Mouse (Mus musculus) ES-Bruce4 (cell line): ENCODE measurements at regions not wholly inside any gene's neighbourhood (a gene's known extent, or its start where the extent isn't known, plus 50 kb on each side); places are given as distances from the start of the nearest gene placed in this dataset.

Source experiments
- H3K27ac ChIP-seq: 2 replicates; pipeline ENCODE4 v1.5.1; 2012; ENCODE audit warnings: low read length, inconsistent platforms; ENCODE audit not compliant: insufficient read depth
- H3K27me3 ChIP-seq: 2 replicates; pipeline ENCODE4 v1.6.1; 2012; ENCODE audit warnings: mild to moderate bottlenecking, low read length, inconsistent platforms; ENCODE audit not compliant: control insufficient read depth, poor library complexity, insufficient read depth, severe bottlenecking
- H3K36me3 ChIP-seq: 2 replicates; pipeline ENCODE4 v1.6.1; 2012; ENCODE audit warnings: inconsistent platforms, mild to moderate bottlenecking, low read length, moderate library complexity; ENCODE audit not compliant: control insufficient read depth, poor library complexity, insufficient read depth, severe bottlenecking
- H3K4me1 ChIP-seq: one replicate; pipeline ENCODE4 v1.8.1; 2011; ENCODE audit warnings: low read length; ENCODE audit not compliant: control insufficient read depth, insufficient read depth
- H3K4me3 ChIP-seq: 2 replicates; pipeline ENCODE4 v1.5.1; 2011; ENCODE audit warnings: low read depth, mild to moderate bottlenecking, low read length
- H3K9ac ChIP-seq: 2 replicates; pipeline ENCODE4 v1.6.1; 2012; ENCODE audit warnings: low read depth, mild to moderate bottlenecking, inconsistent platforms; ENCODE audit not compliant: poor library complexity, severe bottlenecking
- H3K9me3 ChIP-seq: replicated peaks from 2 replicates; pipeline ENCODE4 v1.6.1; 2012; ENCODE audit warnings: mild to moderate bottlenecking, low read length, inconsistent platforms; ENCODE audit not compliant: control insufficient read depth, poor library complexity, insufficient read depth, severe bottlenecking
- CTCF ChIP-seq: IDR thresholded peaks from one replicate; pipeline ENCODE4 v1.8.1; 2011; ENCODE audit warnings: low read depth, low read length
- EP300 ChIP-seq: IDR thresholded peaks from 2 replicates; pipeline ENCODE4 v1.6.1; 2011; ENCODE audit warnings: low read depth, low read length; ENCODE audit not compliant: insufficient read depth
- POLR2A ChIP-seq: IDR thresholded peaks from one replicate; pipeline ENCODE4 v1.8.1; 2011; ENCODE audit warnings: low read length; ENCODE audit not compliant: insufficient read depth

DNA sequence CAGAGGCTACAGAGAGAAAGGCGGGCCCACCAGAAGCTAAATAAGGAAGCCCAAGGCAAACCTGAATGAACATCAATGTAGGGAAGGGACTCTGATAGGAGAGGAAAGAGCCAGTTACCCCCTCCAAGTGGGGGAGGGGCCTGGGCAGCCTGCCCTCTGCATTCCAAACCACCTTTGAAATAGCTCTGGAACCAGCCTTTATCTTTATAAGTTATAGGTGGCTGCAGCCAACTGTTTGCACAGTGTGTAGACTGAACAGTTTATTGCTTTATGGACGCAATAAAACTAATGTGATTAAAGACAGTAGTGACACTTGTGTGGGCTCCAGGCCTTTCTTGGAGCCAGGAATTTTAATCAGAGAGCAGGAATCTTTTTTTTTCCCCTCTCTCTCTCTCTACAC, 75.4 kb upstream of the Lifr start:
- TF ChIP-seq CTCF (no peak), POLR2A (no peak), EP300 (no peak)
- Histone ChIP-seq H3K4me3 (no peak overlapping the region), H3K36me3 (no peaks in the 10 kb centered on the region), H3K4me1 (no peaks in the 10 kb centered on the region), H3K27me3 (no peaks in the 10 kb centered on the region), H3K9ac (no peak overlapping the region), H3K9me3 (no peaks in the 10 kb centered on the region), H3K27ac (no peak overlapping the region)

DNA sequence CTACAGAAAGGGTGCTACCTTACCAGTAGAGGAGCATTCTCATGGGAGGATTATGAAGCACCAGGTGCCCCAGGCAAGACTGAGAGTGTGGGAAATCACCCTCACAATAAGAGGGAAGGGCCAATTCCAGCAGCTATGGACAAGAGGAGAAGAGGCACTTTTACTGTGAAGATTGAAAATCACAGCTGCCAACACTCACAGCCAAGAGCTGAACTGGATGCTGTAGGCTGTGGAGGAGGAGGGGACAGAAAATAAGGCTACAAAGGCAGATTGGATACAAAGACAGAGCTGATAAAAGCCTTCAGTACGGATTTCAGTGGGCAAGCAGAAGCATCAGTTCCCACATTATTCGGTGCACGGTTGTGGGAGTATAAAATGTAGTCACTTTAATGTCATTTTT, 74.4 kb upstream of the Lifr start:
- no peaks in the 10 kb centered on the region for H3K36me3 ChIP-seq
- H3K4me3 ChIP-seq, result no peak overlapping the region
- TF ChIP-seq CTCF (no peak), POLR2A (no peak), EP300 (no peak)
- no peaks in the 10 kb centered on the region for H3K4me1 ChIP-seq
- no peak overlapping the region for H3K9ac ChIP-seq
- H3K27ac ChIP-seq, result no peak overlapping the region
- H3K27me3 ChIP-seq, result no peaks in the 10 kb centered on the region
- no peaks in the 10 kb centered on the region for H3K9me3 ChIP-seq

DNA sequence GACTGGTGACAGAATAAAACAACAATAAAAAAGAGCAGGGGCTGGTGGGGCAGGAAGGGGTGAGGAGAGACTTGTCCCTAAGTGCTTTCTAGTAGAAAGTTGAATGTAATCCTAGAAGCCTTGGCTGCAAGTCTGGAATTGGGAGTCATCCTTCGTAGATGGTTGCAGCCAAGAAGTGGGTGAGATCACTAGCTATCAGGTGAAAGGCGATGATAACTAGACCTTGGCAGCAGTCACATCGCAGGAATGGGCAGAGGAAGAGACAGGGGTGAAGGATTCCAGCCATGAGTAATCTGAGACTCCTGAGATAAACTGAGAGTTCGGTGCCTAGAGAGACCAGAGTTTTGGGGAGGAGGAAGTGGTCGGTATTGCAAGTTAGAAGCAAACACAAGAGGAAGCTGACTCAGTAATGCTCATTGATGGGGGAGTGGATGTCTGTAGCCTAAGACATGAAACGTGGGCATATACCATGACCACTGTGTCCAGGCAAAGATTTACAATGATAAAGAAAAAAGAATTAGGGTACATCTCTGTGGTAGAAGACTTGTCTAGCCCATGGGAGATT, 73.1 kb upstream of the Lifr start:
- Histone ChIP-seq H3K27ac (no peak overlapping the region), H3K9ac (no peak overlapping the region), H3K4me1 (no peaks in the 10 kb centered on the region), H3K4me3 (no peak overlapping the region), H3K27me3 (no peaks in the 10 kb centered on the region), H3K36me3 (no peaks in the 10 kb centered on the region), H3K9me3 (no peaks in the 10 kb centered on the region)
- TF ChIP-seq CTCF (no peak), POLR2A (no peak), EP300 (no peak)

DNA sequence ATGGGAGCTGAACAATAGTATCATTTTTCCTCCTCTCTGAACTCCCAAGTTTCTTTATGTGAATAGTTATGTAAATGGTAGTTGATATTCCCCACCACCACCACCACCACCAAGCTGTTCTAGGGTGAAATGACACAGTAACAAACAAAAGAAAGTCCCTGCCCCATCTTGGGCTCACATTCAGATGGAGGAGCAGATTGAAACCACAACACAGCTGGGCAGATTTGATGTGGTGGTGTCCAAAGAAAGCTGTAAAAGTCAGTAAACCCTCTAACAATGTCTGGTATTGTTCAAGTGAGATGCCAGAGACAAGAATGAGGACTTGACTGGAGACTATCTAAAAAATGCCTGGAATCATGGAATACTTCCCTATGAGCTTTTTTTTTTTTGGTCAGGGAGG, 67.8 kb upstream of the Lifr start:
- no peaks in the 10 kb centered on the region for H3K36me3 ChIP-seq
- H3K27me3 ChIP-seq, result no peaks in the 10 kb centered on the region
- no peak overlapping the region for H3K4me3 ChIP-seq
- no peaks in the 10 kb centered on the region; the same call in 1 of the 2 replicates for H3K9me3 ChIP-seq
- no peaks in the 10 kb centered on the region for H3K4me1 ChIP-seq
- H3K9ac ChIP-seq, result no peak overlapping the region
- TF ChIP-seq EP300 (no peak), CTCF (no peak), POLR2A (no peak)
- H3K27ac ChIP-seq, result no peak overlapping the region

DNA sequence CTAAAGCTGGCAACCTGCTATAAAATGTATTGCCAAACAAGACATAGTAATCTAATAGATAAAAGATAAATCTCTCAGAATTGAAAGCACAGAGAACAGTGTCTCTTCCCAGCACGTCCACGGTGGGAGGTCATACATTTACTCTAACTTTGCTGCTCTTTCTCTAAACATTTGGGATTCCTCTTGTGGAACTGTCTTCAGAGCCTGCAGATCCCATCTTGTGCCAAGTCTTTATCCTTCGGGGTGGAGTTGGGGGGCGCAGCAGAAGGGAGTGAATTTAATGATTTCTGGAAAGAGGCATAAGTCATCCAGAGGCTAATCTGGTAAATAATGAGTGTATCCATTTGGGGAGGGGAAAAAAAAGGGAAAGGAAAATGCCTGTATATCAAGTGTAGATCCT, 65.2 kb upstream of the Lifr start:
- no peaks in the 10 kb centered on the region for H3K27me3 ChIP-seq
- no peak for TF ChIP-seq CTCF
- TF ChIP-seq POLR2A, result no peak
- TF ChIP-seq EP300, result no peak
- H3K4me1 ChIP-seq, result no peaks in the 10 kb centered on the region
- no peaks in the 10 kb centered on the region for H3K36me3 ChIP-seq
- no peak overlapping the region for H3K27ac ChIP-seq
- no peaks in the 10 kb centered on the region; the same call in 1 of the 2 replicates for H3K9me3 ChIP-seq
- no peak overlapping the region for H3K4me3 ChIP-seq
- no peak overlapping the region for H3K9ac ChIP-seq

DNA sequence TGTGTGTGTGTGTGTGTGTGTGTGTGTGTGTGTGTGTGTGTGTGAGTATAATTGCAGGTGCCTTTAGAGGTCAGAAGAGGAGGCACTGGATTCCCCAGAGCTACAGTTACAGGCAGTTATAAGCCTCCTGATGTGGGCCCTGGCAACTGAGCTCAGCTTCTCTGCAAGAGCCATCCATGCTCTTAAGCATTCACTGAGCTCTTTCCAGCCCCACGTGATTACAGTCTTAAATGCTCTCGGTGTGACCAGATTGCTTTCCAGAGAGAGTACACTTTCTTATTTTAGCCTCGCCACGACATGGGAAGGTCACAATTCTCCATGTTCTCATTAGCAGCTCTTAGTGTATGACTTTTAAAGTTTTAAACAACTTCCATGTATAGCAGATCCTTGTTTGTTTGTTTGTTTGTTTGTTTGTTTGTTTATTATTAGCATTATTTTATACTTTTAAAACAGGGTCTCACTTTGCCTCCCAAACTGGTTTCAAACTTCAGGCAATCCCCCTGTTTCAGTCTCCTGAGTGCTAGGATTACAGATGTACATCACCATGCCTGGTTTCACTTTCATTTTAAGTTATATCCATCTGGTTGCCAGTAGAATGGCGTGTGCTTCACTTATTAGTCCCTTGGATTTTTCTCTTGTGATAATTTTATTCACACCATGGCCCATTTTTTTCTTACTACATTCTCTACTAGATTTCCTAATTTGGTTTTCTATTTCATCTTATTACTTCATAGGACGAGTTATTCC, 58.9 kb upstream of the Lifr start:
- Histone ChIP-seq H3K27me3 (no peaks in the 10 kb centered on the region), H3K9me3 (no peaks in the 10 kb centered on the region), H3K4me1 (no peaks in the 10 kb centered on the region), H3K4me3 (no peak overlapping the region), H3K27ac (no peak overlapping the region), H3K9ac (no peak overlapping the region), H3K36me3 (no peaks in the 10 kb centered on the region)
- no peak for TF ChIP-seq POLR2A
- TF ChIP-seq EP300, result no peak
- no peak for TF ChIP-seq CTCF
